Mouse (Mus musculus): ENCODE results near the gene Tardbp.

Tardbp gene

DNA sequence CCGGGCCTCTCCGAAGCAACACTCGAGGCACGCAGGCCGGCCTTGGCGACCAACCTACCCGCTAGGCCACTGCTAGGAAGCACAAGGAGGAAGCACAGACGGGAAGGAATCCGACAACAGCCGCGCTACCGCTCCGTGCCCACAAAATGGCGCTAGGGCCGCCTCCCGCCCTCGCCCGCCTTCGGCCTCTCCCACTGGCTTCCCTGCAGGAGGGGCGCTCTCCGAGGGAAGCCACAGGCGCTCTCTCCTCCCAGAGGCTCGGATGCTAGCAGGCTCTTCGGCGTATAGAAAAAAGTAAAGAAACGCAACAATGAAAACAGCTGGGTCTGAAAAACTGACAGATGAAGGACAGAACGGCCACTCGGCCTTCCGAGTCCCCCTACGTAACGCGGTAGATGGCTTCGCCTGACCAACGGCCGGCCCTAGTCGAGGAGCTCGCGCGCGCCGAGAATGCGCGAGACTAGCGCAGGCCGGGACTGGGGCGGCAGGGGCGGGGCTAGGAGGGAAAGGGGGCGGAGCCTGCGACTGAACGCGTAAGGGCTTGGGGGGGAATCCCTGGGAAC, at the start of gene Tardbp:
TSS of gene Tardbp (minus strand) at position 397 of the 563 bp plus-strand sequence.
- DNase-seq: peak; percentile 94

DNA sequence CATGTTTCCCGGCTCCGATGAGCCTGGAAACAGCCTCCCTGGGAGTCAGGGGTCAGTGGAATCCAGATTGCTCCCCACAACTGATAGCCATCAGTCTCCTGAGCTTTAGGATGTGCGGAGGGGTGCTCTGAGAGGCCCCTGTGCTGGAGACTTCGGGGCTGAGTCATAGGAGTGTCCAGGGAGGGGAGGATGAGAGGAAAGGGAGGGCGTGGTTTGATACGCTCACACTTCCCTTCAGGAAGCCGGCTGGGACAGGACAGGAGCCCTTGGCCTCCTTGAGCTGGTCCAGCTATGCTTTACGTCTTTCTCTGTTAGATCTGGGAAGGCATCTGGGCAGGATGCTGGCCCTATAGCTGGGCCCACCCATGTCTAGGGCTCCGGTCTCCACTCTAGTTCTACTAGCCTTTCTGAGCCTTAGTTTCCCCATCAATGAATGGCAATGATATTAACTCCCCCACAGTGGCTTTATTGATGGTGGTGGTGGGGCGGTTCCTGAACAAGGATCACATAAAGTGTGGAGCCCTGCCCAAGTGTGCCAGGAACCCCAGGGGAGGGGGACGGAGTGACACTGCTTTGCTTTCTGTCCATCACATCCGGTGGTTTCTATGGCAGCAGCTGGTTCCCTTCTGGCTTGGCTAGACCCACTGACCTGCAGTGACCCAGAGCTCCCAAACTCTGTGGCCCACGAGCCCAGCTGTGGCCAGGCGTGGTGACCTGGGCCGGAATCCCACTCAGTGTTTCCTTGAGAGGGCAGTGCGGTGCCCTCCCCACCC, 49.6 kb upstream of the Tardbp start:
- no peak for DNase-seq

DNA sequence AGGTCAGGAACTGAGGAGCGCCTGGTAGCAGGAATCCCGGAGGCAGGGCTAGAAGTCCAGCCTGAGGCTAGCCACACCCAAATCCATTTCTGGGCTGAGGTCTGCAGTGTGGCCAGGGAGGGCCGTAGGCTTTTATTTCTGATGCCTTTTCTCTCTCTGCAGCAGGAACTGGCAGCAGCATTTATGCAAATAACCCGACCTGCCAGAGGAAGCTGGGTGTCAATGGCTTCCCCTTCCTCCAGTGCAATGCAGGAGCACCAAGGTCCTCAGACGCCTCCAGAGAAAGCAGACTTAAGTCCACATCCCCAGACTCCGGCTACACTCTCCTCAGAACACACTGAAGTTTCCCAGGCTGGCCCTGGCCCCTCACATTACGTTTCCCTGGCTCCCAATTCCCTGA, 48.2 kb upstream of the Tardbp start:
- DNase-seq: no peak

DNA sequence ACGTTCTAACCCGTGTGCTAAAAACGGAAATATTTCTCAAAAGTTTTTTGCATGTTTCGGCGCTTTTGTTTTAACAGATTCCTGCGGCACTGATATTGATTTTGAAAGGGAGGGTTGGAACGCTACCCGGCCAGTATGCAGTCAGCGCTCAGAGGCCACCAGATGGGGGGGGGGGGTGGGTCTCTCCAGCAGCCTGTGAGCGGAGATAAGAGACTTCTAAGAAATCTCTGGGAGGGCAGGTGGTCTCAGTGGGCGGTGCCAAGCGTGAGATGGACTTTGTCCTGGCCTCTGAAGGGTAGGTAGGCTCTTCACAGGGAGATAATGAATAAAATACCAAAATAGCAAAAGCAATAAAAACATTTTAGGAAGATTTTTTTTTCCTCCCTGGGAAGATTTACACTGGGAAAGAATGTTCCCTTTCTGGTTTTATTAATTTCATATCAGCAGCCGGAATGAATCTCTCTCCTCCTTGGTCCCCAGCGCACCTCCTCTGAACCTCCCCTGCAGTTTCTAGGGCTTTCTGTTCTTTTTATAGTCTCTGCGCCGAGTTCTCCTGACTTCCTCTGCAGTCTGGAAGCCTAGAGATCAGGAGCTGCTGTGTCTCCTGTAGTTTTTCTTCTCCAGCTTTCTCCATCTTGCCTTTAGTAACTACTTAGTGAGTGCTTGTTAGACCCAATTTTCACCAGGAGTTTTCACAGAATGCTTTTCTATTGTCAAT, 44.6 kb upstream of the Tardbp start:
- DNase-seq: no peak

DNA sequence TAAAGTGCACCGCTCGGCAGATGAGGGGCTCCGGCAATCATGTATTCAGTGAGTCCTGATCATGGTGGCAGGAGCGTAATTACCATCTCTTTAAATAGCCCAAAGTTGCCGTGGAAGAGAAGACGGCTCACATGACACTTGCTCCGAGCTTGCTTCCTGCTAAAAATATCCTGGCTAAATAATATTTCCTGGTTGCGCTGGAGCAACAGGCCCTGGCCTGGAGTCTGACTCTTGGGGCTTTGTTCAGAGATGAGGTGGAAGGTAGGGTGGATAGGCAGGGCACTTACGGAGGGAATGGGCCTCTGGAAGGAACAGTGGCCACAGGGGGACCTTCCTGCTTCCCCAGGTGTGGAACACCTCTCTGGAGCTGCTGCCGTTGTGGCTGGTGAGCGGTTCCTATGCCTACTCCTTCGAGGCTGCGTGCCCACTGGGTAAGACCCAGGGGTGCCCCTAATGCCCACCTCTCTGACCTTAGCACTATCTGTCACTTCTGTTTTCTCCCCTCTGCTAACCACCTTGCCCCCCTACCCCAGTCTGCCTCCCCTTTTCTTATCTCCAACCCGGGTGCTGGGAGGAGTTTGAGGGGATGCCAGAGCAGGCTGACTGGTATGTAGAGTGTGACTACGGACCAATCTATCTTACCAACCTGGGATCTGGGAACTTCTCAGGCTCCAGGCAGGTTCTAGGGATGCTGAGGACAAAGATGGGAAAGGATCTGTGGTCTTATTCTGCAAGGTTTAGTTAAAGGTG, 40.4 kb upstream of the Tardbp start:
- no peak for DNase-seq

DNA sequence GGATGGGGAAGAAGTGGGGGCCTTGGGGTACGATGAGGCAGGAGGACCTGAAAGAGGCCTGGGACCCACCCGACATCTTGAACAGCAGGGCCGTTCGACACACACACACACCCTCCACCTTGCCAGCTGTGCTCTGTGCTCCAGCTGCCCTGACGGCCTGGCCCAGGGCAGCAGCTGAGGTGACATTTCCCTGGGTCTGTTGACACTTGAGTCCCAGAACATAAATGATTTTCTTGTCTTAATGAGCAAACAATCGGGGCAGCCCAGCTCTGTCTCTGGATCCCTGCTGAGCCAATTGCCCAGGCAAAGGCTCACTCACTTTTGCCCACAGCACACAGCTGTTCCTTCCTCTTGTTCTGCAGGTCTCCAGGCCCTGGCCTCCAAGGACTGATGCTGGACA, 37.2 kb upstream of the Tardbp start:
- no peak for DNase-seq

DNA sequence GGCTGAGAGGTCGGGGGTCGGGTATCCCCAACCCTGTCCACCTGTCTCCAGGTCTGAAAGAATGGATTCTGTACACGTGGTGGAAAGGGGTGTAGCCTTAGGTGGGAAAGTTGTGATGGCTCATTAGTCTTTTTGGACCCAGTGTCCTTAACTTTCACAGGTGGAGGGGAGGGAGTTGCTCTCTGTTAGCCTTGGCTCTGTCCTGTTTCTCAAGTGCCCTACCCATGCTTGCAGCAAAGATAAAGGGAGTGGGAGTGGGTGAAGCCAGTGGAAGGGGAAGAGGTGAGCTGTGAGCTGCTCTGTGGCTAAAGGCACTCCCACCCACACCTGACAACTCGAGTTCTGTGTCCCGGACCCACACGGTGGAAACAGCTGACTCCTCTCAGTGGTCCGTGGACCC, 36.5 kb upstream of the Tardbp start:
- DNase-seq: no peak

DNA sequence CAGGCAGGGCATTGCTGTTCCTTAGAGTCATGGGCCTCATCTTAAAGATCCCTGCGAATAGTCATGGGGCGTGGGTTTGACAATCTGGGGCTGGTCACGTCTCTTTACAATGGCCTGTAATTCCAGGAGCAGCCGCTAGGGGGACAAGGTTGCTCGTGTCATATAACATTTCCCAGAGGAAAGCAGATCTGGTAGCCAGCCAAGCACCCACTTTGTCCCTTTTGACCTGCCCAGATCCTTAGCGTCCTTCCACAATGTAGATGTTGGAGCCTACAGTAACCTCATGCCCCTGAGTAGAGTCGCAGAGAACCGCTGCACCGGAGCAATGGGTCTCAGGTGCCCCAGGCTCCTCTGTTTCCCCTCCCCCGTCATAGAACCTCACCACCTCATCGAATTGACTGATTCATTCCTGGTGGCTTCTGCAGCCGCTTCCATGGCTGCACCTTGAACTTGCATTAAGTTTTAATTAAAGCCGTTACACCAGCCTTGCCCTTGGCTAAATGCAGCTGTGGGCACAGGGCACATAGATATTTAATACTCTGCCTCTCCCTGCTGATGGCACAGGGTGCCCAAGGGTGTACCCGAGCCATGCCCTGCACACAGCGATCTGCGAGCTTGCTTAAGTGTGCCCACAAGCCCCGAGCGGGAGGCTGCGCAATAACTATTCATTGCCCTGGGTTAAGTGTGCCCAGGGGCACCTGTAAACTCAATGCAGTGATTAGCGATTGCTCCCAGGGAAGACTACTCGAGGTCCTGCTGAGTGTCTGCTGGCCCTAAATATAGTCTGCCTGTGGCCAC, 35.5 kb upstream of the Tardbp start:
- no peak for DNase-seq

DNA sequence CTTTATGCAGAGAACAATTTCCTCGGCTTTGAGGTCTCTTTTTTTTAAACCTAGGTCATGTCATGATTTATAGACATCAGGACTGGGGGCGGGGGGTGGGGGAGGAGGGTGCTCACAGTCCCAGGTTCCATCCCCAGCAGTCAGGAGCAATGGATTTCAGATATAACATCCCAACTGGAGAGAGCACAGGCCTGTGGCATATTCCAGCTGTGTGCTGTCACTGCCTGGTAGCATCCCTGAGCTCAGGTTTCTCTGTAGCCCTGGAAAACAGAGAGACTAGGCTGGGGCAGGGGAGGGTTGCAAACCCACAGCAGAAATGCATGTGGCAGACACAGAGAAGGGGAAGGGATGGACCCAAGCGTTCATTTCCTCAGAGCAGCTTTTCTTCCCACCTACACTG, 33.4 kb upstream of the Tardbp start:
- no peak for DNase-seq

DNA sequence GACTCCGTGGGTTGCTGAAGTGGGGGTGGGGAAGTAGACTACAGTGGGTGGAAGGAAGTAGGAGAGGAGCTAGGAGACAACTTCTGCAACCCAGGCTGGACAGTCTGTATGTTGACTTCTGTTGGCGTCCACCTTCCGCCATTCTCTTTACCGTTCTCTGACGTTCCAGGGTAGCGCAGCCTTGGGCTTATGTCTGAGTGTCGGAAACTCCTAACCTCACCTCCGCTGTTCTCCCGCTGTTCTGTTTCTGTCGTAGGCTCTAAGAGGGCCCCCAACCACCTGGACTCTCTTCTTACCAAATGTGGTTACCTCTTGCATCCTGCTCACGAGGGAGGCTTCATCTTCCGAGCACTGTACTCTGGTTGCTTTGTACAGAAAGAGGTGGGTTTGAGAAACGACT, 31.0 kb upstream of the Tardbp start:
- DNase-seq: no peak

DNA sequence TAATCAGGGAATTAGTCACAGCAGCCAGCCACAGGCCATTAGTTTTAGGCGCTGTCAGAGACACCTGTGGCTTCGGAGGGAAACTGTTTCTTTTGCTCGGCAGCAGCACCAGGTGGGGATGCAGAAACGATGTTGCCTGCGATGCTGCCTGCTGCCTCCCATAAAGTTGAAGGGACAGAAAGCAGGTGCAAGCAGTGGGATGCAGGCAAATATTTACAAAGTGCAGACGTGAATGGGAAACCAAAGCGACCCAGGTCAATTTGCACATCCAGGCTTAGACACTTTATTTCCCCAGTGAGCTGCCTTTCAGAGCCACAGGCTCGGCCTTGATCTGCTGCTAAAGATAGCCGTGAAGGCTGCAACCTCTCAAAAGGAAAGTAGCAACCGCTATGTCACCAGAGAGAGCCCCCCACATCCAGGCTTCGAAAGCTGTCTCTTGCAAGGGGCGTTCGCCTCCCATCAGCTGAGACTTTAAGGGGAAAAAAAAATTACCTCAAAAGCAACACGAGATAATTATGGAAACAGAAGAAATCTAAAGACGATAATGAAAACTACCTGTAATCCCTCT, 30.0 kb upstream of the Tardbp start:
- DNase-seq: no peak

DNA sequence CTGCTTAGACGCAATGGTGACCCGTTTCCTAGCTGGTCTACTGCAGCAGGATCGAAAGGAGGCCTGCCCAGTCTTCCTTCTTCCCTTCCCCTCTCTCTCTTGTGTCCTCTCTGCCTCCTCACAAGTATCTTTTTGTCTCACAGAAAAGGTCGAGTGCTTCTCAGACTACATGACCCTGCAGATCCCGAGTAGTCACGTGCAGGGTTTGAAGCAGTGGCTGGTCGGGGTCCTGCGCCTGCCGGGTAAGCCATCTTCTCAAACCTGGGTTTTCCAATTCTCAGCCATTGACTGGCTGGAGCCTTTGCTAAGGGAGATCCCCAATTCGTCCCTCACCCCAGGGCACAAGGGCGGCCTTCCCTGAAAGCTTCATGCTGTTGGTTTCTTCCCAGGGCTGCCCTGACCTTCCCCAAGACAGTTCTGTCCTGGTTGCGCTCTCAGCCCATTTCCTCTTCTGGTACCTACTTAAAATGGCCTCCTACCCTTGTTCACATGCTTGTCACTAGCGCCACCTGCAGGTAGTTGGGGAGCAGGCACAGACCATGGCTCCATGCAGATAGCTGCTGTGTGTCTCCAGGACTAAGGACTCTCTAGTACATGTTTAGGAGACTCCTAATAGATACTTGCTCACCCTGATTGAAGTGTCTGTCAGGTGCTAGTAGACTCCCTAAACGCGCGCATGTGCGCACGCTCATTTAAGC, 28.0 kb upstream of the Tardbp start:
- DNase-seq: no peak

DNA sequence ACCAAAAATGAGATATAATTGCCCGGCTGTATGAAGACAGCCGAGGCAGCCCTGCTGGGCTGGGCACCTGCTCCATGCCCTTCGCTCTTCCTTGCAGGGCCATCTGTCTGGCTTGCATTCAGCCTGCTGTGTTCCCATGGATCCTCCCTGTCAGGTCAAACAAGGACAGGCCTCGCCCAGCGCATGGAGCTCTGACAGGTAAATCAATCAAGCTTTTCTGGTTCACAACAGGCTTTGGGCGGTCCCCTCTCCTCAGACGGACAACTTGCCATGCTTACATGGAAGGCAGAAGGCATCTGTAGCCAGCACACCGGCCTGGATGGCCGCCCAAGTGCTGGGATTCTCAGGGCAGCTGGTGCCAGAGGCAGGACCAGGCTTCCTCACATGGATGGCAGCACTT, 24.2 kb upstream of the Tardbp start:
- no peak for DNase-seq

DNA sequence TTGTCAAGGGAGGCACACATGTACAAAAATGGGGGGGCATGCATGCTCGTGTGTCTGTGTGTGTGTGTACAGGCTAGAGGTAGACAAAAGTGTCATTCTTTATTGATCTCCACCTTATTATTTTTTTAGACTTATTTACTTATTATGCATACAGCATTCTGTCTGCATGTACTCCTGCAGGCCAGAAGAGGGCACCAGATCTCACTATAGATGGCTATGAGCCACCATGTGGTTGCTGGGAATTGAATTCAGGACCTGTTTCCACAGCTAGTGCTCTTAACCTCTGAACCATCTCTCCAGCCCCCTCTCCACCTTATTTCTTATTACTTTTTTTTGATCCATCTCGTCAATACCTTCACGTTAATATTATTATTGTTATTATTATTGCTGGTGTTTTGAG, 22.5 kb upstream of the Tardbp start:
- no peak for DNase-seq

DNA sequence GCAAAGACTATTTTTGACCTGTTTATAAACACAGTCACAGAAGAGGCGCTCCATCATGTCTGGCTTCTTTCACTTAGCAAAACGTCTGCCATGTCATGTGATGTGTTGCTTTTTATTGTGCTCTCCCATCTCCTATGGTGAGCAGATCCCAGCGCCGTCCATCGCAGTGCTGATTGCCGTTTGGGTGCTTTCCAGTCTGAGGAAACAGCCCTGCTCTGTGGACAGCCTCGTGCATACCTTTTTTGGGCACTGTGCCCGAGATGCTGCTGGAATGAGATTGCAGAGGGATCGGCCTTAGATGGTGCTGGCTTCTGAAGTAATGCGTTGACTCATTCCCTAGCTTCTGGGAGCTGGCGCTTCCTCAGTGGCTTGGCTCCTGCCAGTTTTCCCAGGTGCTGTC, 19.8 kb upstream of the Tardbp start:
- peak; percentile 40 for DNase-seq

DNA sequence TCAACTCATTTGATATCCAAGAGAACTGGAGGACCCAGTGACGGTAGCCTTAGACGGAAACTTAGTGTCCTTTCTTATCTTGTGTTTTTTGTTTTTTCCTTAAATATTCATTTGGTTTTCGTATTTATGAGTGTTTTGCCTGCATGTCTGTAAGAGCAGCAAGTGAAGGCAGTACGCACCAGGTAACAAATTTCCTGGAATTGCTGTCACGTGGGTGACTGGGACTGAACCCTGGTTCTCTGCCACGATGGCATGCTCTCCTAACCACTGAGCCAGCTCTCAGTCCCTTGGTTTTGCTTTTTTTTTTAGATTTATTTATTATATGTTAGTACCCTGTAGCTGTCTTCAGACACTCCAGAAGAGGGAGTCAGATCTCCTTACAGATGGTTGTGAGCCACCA, 18.1 kb upstream of the Tardbp start:
- no peak for DNase-seq

DNA sequence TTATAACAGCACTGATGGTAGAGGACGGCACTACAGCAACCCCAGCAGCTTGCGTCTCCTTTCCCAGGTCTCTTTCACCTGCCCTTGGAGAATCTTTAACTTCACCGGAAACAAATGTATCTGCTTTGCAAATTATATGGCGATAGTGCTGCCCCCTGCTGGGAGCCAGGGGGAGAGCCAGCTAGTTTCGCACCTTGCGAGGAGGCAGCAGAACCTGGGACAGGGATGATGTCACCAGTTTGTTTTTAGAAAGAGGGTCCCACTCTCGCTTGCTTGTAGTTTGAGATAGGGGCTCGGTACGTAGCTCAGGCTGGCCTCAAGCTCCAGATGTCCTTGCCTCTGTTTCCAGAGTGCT, 17.3 kb upstream of the Tardbp start:
- DNase-seq: peak; percentile 59

DNA sequence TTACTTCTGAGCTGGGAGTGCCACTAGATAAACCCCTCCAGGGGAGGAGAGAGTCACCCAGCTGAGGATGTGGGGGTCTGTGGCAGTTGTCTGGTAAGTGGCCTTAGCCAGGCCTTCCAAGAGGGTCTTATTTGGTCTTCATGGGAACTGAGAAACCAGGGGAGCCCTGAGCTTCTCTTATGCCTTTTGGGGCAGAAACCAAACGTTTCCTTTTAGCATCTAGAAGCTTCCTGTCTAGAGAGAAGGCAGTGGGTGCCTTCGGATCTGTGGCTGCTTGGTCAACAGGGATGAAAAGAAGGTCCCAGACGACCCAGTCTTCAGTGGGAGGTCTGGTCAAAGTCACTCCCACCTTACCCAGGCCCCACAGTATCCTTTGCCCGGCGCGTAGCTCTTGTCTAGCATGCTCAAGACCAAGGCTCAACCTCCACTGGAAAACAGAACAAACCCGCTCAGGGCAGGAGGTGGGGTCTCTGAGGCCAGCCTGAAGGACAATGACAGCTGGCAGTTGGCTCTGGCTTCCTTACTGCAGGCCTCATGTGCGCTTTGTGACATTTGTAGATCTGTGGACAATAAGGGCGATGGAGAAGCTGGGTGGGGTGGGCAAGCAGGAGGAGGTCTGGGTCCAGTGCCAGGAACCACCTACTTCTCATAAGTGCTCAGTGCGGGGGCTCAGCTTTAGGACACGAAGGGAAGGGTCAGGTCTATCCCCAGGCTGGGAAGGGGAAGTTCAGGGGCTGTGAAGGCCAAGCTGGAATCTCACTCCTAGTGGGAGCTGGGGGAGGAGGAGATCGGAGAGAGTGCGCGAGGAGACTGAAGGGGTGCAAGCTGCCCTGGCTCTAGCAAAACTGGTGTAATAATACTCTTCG, 16.7 kb upstream of the Tardbp start, which contains the start of gene Gm572:
TSS of gene Gm572 (plus strand) at position 27 of the 866 bp plus-strand sequence.
- no peak for DNase-seq

DNA sequence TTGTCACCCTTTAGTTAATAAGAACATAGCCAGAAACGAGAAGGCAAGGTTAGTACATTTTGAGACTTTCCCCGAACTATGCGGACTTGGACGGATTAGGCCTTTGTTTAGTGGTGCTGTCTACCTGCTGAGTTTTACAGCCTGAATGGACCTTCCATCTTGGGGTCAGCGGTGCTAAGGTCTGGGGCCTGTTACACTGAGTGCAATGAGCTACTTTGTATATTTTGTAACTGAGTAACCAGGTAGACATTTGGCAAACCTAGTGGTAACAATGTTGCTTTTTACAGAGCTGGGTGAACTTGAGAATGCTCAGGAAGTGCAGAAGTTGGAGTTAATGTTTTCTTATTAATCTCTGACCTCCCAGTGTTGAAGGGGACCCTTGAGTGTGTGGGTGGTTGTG, 14.3 kb upstream of the Tardbp start:
- DNase-seq: no peak

DNA sequence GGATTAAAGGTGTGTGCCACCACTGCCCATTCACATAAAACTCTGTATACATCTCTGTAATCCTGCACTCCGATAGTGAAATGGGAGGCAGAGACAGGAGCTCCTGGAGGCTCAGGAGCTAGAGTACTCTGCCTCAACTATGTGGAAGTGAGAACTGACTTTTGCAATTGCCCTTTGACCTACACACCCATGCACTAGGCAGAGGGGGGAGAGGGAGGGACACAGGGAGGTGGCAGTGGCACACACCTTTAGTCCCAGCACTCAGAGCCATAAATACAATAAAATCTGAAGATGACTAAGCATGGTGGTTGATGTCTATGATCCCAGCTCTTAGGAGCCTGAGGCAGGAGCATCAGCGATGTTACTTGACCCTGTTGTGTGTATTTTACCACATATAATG, 12.6 kb upstream of the Tardbp start:
- no peak for DNase-seq

DNA sequence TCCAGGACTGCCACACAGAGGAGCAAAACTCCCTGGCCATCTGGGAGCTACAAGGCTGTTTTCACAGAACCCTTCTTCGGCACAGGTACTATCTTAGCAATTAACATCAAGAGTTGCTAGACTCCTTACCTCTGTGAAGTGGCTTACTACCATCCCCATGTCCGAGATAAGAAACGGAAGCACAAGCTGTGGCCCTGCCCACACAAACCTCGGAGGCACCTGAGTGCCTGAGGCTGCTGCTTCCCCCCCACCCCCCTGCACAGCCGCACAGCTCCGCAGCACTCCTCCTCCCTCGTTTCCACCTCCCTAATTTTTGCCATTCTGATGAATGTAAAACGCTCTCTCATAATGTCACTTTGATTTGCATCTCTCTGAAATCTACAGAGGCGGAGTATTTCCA, 11.5 kb upstream of the Tardbp start:
- no peak for DNase-seq
